Mouse (Mus musculus): ENCODE results near the gene Pten. TPM values are rescaled to one million over a fixed set of nuclear protein-coding genes. Genes with fewer than 3 reads are reported as not detected.

Pten gene
- polyA plus RNA-seq, 1 experiment from 2014 or later: 13.1 TPM

- Histone ChIP-seq H3K36me3 (no peaks in the 10 kb centered on the region), H3K27me3 (no peaks in the 10 kb centered on the region; the same call in 1 of the 2 replicates), H3K4me3 (no peak overlapping the region), H3K9me3 (no peaks in the 10 kb centered on the region), H3K4me2 (replicated peaks) (no peak overlapping the region), H3K4me1 (peaks cover 16% of the 10 kb centered on the region), H3K27ac (no peak overlapping the region), H3K9ac (no peak overlapping the region)
- no peak for ATAC-seq (ENCODE audit: insufficient number of reproducible peaks, insufficient read depth, low FRiP score, low TSS enrichment)
- WGBS: 40% methylated on average over 10 of the region's 10 CpGs
These were observed 111.9 kb downstream of the Pten start for GRCm38 (mm10) chr19:32869053-32869680.

GRCm38 (mm10) chr19:32873904-32874637 lies 116.8 kb downstream of the Pten start:
- Histone ChIP-seq H3K36me3 (no peaks in the 10 kb centered on the region), H3K27ac (0 out of 2 replicates have a peak overlapping the region, but pooled peaks have one; percentile 13), H3K4me3 (no peak overlapping the region), H3K27me3 (no peaks in the 10 kb centered on the region), H3K4me2 (replicated peaks) (no peak overlapping the region), H3K4me1 (peaks cover 4% of the 10 kb centered on the region; the same call in 1 of the 2 replicates), H3K9me3 (no peaks in the 10 kb centered on the region), H3K9ac (no peak overlapping the region)
- ATAC-seq (ENCODE audit: insufficient number of reproducible peaks, insufficient read depth, low FRiP score, low TSS enrichment): no peak
- 34% methylated on average over 7 of the region's 7 CpGs for WGBS

Other genes with a start within 250 kb of the Pten start
- 8.9 and 9.4 TPM in 2 replicates for gene Papss2, start 161.7 kb upstream of the Pten start, polyA plus RNA-seq (2016; fragmentation: Nextera tagmentation; extraction: Ambion mirVana)
- gene Atad1, start 17.7 kb upstream of the Pten start, polyA plus RNA-seq (2016; fragmentation: Nextera tagmentation; extraction: Ambion mirVana): 67.5 and 67.6 TPM in 2 replicates

All from embryonic facial prominence, embryonic 12.5 days (tissue).